Mouse (Mus musculus): Measurements from ENCODE around the gene Gm20388.

Gm20388 gene

DNA sequence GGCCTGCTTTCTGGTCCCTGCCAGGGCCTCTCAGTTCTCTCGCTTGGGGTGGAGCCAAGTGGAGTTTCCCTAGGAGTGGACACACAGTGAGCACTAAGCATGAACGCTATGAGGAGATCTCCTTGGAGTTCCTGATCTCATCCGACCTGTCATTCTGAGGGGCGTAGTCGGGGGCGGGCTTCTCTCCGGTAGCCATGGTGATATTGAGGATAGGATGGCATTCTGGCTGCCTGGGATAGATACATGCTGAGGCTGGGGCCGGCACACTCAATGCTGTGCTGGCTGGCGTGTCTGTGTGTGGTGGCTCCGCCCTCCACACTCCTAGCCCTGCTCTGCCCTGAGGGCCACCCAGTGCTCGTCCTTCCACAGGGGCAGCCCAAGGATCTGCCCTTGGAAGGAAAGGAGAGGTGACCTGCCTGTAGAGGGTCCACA, 2942.7 kb downstream of the Gm20388 start:
- DNase-seq: no peak

DNA sequence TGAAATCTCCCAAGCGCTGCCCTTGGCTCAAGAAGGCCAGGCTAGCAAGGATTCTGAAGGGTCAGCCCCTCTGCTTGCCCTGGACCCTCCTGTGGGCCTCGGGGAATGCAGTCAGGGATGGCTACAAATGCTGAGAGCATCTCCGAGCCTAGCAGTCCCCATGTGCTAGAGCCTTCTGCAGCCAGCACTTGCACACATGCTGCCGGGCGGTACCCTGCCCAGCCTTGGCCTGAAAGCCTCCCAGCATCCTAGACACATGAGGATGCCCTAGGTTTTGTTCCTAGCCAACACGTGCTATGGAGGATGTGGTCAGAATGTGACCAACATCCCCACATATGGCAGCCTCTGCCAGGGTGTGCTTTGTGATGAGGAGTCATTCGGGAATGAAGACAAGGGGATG, 2943.7 kb downstream of the Gm20388 start:
- no peak for DNase-seq

GRCm38 (mm10) chr8:122855123-122855522, 2944.5 kb downstream of the Gm20388 start:
- DNase-seq: no peak

DNA sequence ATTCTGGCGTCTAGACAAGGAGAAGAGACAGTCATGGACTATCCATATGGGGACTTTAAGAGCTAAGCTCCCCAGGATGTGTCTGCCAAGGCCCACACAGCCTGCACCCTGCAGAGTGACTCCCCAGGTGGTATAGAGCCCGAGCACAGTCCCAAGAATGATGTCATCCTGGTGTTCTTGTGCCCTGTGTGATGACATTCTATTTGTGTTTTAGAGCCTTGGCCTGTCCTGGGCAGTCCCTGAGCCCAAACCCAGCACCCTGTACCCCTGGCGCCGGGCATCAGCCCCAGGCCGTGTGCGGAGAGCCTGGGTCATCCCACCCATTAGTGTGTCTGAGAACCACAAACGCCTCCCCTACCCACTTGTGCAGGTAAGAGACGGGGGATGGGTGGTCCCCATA, 2945.6 kb downstream of the Gm20388 start:
- no peak for DNase-seq

- no peak for DNase-seq
Measured at GRCm38 (mm10) chr8:122859843-122860242, 2949.2 kb downstream of the Gm20388 start.

DNA sequence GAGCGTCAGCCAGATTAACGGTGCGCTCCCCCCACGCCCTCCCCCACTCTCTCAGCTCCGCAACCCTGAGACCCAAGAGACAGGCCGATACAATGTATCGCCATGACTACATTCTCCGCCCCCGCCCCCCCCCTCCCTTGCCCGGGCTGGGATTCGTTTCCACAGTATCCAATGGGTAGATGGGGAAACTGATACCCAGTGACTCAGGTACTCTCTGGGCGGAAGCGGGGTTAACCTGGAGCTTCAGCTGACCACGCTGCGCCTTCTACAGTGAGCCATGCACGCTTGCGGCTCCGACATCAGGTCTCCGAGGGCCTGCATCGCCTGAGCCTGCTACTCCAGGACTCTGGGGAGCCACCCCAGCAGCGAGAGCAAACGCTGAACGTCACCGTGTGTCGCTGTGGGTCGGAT, 2954.1 kb downstream of the Gm20388 start:
- DNase-seq: no peak

GRCm38 (mm10) chr8:122865441-122865840, 2954.8 kb downstream of the Gm20388 start:
- DNase-seq: peak; percentile 27

DNA sequence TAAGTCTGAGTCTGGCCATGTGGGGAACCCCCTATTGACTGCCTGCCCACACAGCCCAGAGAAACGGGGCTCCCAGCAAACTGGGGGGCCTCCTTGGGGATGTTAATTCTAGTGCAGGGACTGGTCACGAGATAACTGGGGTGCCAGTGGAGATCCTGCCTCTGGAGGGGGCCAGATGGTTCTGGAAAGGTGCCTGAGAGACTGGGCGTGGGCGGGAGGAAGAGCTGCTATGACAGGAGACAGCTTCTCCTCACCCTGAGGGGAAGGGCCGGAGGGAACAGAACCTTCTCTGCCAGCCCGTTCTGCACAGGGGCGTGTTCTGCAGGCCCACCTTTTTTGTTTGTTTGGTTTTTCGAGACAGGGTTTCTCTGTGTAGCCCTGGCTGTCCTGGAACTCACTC, 2955.6 kb downstream of the Gm20388 start:
- DNase-seq: no peak

GRCm38 (mm10) chr8:122867982-122868381, 2957.3 kb downstream of the Gm20388 start:
- no peak for DNase-seq

- DNase-seq: peak; percentile 42
Measured at GRCm38 (mm10) chr8:122870377-122870863, 2959.8 kb downstream of the Gm20388 start.

DNA sequence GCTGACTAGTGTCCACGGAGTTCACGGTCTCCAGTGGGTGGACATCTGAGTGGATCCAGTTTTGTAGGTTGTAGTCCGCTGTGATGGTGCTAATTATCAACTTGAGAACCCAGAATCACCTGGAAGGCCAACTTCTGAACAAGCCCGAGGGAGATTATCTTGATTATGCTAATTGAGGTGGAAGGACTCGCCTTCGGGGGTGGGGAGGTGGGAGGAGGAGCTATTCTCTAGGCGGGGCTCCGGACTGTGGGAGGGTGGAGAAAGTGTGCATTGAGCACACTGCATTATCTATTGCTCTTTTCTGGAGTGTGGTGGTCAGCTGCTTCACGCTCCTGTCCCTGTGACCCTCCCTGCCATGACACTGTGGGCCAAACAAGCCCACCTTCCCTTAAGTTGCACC, 2961.0 kb downstream of the Gm20388 start:
- no peak for DNase-seq

- no peak for DNase-seq
Measured at GRCm38 (mm10) chr8:122873171-122873570, 2962.5 kb downstream of the Gm20388 start.

DNA sequence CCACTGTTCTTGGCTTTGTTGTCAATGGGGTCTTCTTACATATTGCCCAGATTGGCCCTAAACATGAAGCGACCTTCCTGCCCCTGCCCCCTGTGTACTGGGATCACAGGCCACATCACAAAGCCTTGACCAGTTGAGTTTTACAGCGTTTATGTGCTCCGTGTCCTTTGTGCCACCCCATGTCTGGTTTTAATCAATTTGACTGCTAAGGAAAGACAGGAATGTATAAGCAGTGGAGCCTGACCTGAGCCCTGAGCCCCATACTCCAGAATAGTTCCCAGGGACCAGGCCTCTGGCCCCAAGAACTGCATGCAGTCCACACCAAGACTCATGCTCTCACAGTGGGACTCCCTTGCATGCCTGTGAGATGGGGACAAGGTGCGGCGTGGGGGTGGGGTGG, 2964.5 kb downstream of the Gm20388 start:
- DNase-seq: no peak

- no peak for DNase-seq
Measured at GRCm38 (mm10) chr8:122878231-122878630, 2967.6 kb downstream of the Gm20388 start.

DNA sequence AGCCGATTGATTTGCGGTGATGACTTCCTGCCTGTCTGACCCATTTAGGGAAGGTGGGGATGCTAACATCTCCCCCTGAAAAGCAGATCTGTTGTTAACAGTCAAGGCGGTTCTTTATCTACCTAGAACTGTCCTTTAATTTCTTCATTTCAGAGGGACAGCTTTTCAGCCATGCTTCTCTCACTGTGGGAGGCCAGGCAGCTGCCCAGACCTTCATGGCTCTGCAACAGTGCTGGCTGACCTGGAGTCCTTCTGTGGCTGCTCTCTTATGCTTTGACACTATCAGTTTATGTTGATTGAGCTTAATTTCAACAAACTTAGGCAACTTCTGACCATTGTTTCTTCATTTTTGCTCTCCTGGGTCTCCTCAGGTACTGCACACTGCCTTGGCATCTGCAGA, 2969.7 kb downstream of the Gm20388 start:
- no peak for DNase-seq

DNA sequence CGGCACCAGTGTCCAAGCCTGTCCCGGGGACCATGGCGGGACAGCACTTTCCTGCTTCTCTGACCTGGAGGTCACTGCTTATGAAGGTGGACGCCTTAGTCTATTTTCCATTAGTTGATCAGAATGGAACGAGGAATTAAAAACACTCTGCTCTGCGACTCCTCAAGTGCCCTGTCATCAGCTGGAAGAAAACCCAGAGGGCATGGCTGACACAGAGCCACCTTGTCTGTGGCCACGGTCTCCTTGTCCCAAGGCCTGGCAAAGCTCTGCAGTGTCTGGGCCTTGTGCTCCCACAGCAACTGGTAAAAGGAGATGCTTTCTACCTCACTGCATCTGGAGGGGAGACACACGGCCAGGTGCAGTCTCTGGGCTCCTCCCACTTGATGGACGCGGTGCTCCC, 2973.0 kb downstream of the Gm20388 start:
- DNase-seq: no peak

- no peak for DNase-seq
Measured at GRCm38 (mm10) chr8:122891440-122891839, 2980.8 kb downstream of the Gm20388 start.

GRCm38 (mm10) chr8:122893451-122893850, 2982.8 kb downstream of the Gm20388 start:
- no peak for DNase-seq

GRCm38 (mm10) chr8:122896317-122896716, 2985.7 kb downstream of the Gm20388 start:
- DNase-seq: no peak

GRCm38 (mm10) chr8:122897200-122897599, 2986.6 kb downstream of the Gm20388 start:
- no peak for DNase-seq

GRCm38 (mm10) chr8:122898018-122898417, 2987.4 kb downstream of the Gm20388 start:
- no peak for DNase-seq

DNA sequence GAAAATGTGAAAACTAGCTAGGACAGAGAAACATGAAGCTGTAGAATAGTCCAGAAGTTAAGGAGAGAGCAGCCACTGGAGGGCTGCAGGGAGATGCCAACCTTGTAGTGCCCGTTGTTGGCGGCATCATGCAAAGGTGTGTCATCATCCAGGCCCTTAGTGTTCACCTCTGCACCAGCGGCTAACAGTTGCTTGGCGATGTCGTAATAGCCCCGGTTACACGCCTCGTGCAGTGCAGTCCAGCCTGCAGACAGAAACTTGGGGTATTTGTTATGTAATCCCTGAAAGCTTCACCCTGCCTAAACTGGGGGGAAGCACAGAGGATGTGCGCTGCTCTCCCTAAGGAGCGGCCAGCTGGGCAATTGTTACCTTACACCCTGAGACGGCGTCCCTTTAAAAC, 2987.8 kb downstream of the Gm20388 start:
- DNase-seq: no peak

DNA sequence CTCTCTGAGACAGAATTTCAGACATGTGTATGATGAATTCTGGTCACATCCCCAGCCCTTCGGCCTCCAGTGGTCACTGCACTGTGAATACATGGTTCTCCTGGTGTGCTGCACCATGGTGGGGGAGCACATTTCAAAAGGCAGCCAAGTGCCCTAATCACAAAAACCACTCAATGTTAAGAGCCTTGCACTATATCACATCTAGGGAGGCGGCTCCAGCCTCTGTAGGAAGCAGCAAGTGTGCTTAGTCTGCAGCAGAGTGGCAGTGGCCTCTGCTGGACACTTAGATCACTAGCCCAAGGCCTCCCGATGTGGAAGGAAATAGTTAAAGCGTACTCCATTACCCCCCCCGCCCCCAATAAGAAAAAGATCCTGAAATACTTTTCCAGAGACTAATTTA, 2988.4 kb downstream of the Gm20388 start:
- no peak for DNase-seq

GRCm38 (mm10) chr8:122901476-122901875, 2990.8 kb downstream of the Gm20388 start:
- DNase-seq: no peak

GRCm38 (mm10) chr8:122901892-122902515, 2991.4 kb downstream of the Gm20388 start:
- DNase-seq: no peak
